Mouse (Mus musculus): Measurements from ENCODE around the gene Ggnbp2. TPM values are rescaled to one million over a fixed set of nuclear protein-coding genes. Genes with fewer than 3 reads are reported as not detected.
A peak's percentile ranks its signal among the peaks of the same experiment; 100 is the strongest.
"Not testable (repeated sequence)": the region's sequence is repeated elsewhere in the genome, so short reads cannot be mapped to it uniquely, and the experiment has no call there.

Ggnbp2 gene
- polyA plus RNA-seq, 1 experiment from 2014 or later: 72.8 TPM

DNA sequence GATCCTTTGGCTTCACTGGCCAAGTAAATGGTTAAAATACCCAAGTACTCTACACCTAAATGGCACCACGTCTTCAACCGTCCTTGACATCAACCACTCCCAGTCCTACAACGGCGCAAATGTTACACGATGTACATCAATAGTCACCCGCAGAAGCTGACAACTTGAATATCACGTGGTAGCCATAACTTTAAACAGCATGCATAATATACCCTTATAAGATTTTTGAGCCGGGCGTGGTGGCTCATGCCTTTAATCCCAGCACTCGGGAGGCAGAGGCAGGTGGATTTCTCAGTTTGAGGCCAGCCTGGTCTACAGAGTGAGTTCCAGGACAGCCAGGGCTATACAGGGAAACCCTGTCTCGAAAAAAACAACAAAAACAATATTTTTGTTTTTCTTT, 41.1 kb downstream of the Ggnbp2 start:
- H3K27me3 ChIP-seq (replicated peaks); H3K9me3 ChIP-seq: not testable (repeated sequence)
- WGBS: 79% methylated on average over 11 of the region's 11 CpGs
- peak overlapping the region; percentile 57 for H3K27ac ChIP-seq
- peaks cover 29% of the 10 kb centered on the region; the same call in 1 of the 2 replicates for H3K36me3 ChIP-seq (replicated peaks)
- H3K4me1 ChIP-seq: peaks cover 17% of the 10 kb centered on the region
- peak overlapping the region; percentile 61 for H3K4me3 ChIP-seq
- peak overlapping the region; percentile 60; the same call in 1 of the 2 replicates for H3K9ac ChIP-seq
- H3K4me2 ChIP-seq: peak overlapping the region; percentile 97
- peak; percentile 15; the same call in 1 of the 2 replicates for ATAC-seq (replicated peaks)

DNA sequence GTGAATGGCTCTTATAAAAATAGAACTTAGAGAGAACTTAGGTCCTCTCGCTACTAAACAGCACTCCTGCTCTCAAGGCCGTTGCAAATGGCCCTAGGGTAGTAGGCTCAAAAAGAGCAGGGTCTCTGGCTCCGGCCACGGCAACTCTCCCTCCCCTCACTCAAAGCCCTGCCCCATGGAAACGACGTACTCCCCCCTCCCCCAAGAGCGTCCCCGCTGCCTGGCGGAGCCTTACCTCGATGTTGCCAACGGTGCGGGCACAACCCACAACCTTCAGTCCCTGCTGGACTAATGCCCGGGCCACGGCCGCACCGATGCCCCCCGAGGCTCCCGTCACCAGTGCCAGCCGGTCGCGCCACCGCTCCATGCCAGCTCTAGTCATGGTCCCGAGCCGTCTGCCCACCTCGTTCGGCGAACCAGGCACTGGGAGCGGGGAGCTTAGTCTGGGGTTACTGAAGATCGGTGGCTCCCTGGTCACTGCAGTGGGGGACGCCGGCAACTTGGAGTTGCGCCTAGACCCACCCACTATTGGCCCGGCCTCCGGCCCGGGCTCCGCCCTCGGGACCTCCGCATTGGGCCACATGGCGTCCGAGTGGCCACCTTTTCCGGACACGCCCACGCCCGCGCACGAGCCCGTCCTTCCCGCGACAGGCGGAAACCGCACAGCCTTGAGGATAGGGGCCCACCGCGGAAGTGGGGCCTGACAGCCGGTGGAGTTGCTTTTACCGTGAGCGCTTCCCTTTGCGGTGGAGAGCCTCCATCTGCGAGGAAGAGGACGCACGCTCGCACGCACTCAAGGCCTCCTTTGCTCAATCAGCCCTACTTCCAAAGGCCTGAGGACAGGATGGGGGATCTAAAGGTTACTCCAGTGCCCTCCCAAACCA, 41.9 kb downstream of the Ggnbp2 start, which contains the start of gene Dhrs11:
Gene Dhrs11, minus strand, starts transcription at position 479 of the 884 bp plus-strand sequence.
- Histone ChIP-seq H3K4me1 (peaks cover 17% of the 10 kb centered on the region), H3K27ac (peak within 1 kb of the TSS; percentile 57), H3K36me3 (replicated peaks) (peaks cover 24% of the 10 kb centered on the region; the same call in 1 of the 2 replicates), H3K9ac (peak within 1 kb of the TSS; percentile 60), H3K27me3 (replicated peaks) (no peaks in the 10 kb centered on the region), H3K4me3 (peak within 1 kb of the TSS; percentile 61), H3K9me3 (no peaks in the 10 kb centered on the region), H3K4me2 (peak within 1 kb of the TSS; percentile 97)
- ATAC-seq (replicated peaks): peak; percentile 90
- under 1% methylated on average over 62 of the region's 62 CpGs for WGBS

DNA sequence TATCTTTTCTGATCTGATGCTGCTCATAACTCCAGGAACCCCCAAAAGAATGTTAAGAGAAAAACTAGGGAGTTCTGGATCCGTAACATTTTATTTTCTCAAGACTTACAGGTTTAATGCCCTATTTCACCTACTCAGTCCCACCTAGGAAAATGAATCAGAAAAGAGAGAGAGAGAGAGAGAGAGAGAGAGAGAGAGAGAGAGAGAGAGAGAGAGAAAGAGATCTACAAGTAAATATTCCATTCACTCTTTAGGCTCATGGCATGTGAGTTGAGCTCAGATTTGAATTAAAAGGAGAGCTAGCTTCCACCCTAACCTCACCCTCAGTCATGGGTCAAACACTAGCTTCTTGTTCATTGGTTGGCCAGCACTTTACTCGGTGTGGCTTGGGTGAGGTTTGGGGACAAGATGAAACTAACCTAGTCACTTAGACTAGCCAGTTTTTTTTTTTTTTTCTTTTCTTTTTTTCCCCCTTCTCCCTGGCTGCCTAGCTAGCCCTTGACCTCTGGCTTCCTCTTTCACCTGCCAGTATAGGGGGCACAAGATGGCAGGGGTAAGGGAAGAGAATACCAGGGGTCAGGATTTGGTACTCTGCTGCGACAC, 42.6 kb downstream of the Ggnbp2 start:
- peak overlapping the region; percentile 97 for H3K4me2 ChIP-seq
- peak overlapping the region; percentile 60; the same call in 1 of the 2 replicates for H3K9ac ChIP-seq
- no peaks in the 10 kb centered on the region for H3K9me3 ChIP-seq
- H3K27ac ChIP-seq: no peak overlapping the region
- no peaks in the 10 kb centered on the region for H3K27me3 ChIP-seq (replicated peaks)
- H3K4me1 ChIP-seq: peaks cover 17% of the 10 kb centered on the region
- peak overlapping the region; percentile 61 for H3K4me3 ChIP-seq
- peaks cover 19% of the 10 kb centered on the region; the same call in 1 of the 2 replicates for H3K36me3 ChIP-seq (replicated peaks)
- WGBS: 56% methylated on average over 3 of the region's 3 CpGs
- ATAC-seq (replicated peaks): peak; percentile 25; the same call in 1 of the 2 replicates

DNA sequence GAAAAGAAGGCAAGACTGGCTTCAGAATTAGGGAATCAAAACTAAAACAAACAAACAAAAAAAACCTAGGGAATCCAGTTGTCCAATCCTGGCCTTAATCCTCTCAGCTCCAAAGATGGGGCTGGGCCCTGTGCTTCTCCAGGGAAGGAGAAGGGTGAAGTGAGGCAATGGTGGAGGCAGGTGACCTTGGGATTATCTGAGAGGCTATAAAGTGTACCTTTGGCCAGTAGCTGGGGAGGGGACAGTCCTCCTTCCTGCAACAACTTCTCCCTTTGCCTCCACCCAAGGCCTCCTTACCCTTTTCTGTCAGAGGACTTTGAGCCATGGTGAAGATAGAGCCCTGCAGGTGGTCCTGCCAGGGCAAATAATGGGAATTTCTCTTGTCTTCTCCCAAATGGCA, 43.1 kb downstream of the Ggnbp2 start:
- Histone ChIP-seq H3K4me1 (peaks cover 17% of the 10 kb centered on the region), H3K4me3 (no peak overlapping the region), H3K9ac (no peak overlapping the region), H3K9me3 (no peaks in the 10 kb centered on the region), H3K27ac (no peak overlapping the region), H3K4me2 (no peak overlapping the region), H3K36me3 (replicated peaks) (peaks cover 14% of the 10 kb centered on the region; the same call in 1 of the 2 replicates), H3K27me3 (replicated peaks) (no peaks in the 10 kb centered on the region)
- ATAC-seq (replicated peaks): no peak

DNA sequence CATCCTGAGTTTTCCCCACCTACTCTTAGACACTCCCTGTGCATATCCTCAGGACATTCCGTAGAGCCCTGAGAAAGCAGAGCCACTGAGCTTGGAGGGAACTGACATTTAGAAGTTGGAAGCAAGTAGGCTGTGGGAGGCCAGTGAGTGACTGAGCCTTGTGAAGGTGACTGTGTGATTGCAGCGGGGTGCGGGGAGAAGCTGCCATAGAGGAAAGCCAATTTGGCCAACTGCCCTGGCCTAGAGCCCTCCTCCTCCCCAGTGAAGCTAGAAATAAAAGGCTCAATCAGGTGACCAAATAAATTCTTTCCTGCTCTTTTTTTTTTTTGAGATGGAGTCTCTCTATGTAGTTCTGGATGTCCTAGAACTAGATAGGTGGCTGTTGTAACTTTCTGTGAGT, 44.4 kb downstream of the Ggnbp2 start:
- Histone ChIP-seq H3K27ac (no peak overlapping the region), H3K4me2 (no peak overlapping the region), H3K9me3 (no peaks in the 10 kb centered on the region), H3K9ac (no peak overlapping the region), H3K4me3 (no peak overlapping the region), H3K36me3 (replicated peaks) (0 out of 2 replicates have a peak, but pooled peaks cover 3% of the 10 kb centered on the region), H3K4me1 (peaks cover 17% of the 10 kb centered on the region), H3K27me3 (replicated peaks) (no peaks in the 10 kb centered on the region)
- no peak for ATAC-seq (replicated peaks)
- 66% methylated on average over 3 of the region's 3 CpGs for WGBS

DNA sequence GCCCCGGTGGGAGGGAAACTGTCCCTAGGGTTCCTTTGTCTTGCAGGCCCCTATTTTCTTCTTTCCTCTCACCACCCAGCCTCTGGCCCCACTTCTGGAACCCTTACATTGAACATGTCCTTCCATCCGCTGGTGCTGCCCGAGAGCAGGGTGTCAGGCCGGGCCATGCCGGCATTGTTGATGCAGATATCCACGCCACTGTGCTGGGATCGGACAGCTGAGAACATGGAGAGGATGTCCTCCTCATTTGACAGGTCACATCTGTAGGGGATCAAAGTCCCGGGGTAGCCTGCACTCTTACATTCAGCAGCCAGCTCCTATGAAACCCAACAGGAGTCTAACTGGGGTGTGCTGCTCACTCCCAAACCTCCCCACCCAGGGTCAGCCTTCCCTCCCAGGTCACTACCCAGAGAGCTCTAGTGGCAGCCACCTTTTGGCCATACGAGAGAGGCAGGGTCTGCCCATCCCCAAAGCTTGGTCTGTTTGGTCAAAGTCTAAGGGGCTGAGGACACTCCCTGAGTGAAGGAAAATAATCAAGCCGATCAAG, 45.3 kb downstream of the Ggnbp2 start:
- H3K36me3 ChIP-seq (replicated peaks): no peaks in the 10 kb centered on the region
- H3K4me2 ChIP-seq: no peak overlapping the region
- H3K4me3 ChIP-seq: no peak overlapping the region
- H3K27ac ChIP-seq: no peak overlapping the region
- peaks cover 17% of the 10 kb centered on the region for H3K4me1 ChIP-seq
- H3K9me3 ChIP-seq: no peaks in the 10 kb centered on the region
- WGBS: 90% methylated on average over 10 of the region's 10 CpGs
- H3K27me3 ChIP-seq (replicated peaks): no peaks in the 10 kb centered on the region
- no peak overlapping the region for H3K9ac ChIP-seq
- no peak for ATAC-seq (replicated peaks)

DNA sequence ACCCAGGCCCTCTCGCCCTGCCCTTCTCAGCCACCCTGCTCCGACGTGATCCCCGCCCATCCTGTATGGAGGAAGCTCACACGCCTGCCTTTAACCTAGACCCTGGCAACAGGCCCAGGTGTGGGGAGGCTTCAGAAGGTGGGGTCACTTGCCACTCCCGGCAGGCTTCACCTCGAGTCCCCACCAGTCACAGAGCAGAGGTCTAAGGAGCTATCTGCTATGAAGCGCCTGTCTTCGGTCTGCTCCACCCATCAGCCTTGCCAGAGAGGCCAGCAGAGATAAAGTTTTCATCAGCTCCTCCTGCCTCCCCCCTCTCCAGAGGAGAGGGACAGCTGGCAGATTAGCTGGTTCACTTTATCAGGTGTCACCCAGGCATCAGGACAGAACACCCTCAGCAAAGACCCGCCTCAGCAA, 47.1 kb downstream of the Ggnbp2 start:
- no peak for ATAC-seq (replicated peaks)
- H3K27me3 ChIP-seq (replicated peaks): no peaks in the 10 kb centered on the region
- H3K36me3 ChIP-seq (replicated peaks): no peaks in the 10 kb centered on the region
- H3K9ac ChIP-seq: no peak overlapping the region
- H3K9me3 ChIP-seq: no peaks in the 10 kb centered on the region
- peaks cover 13% of the 10 kb centered on the region for H3K4me1 ChIP-seq
- H3K4me3 ChIP-seq: no peak overlapping the region
- no peak overlapping the region for H3K4me2 ChIP-seq
- no peak overlapping the region for H3K27ac ChIP-seq
- 72% methylated on average over 10 of the region's 10 CpGs for WGBS

DNA sequence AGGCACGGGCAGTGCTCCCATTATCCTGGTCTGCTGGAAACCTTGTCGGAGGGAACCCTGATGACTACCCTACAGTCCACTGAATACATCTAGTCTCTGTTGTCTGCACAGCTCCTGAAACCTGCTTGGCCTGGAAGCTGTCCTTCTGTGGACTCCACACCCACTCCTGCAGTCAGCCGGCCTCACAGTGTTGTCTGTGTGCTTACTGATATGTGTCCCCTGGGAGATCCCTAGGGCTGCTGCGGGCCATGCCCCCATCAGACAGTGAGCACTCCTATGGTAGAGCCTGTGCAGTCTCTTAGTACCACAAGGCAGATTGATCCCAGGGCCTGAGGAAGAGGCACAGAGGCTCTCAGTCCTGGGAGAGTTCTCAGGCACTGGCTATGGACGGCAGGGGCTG, 48.1 kb downstream of the Ggnbp2 start:
- Histone ChIP-seq H3K4me1 (peaks cover 12% of the 10 kb centered on the region; the same call in 1 of the 2 replicates), H3K4me3 (no peak overlapping the region), H3K36me3 (replicated peaks) (no peaks in the 10 kb centered on the region), H3K4me2 (no peak overlapping the region), H3K9ac (no peak overlapping the region), H3K27me3 (replicated peaks) (no peaks in the 10 kb centered on the region), H3K9me3 (no peaks in the 10 kb centered on the region), H3K27ac (no peak overlapping the region)
- ATAC-seq (replicated peaks): no peak
- 79% methylated on average over 5 of the region's 5 CpGs for WGBS

DNA sequence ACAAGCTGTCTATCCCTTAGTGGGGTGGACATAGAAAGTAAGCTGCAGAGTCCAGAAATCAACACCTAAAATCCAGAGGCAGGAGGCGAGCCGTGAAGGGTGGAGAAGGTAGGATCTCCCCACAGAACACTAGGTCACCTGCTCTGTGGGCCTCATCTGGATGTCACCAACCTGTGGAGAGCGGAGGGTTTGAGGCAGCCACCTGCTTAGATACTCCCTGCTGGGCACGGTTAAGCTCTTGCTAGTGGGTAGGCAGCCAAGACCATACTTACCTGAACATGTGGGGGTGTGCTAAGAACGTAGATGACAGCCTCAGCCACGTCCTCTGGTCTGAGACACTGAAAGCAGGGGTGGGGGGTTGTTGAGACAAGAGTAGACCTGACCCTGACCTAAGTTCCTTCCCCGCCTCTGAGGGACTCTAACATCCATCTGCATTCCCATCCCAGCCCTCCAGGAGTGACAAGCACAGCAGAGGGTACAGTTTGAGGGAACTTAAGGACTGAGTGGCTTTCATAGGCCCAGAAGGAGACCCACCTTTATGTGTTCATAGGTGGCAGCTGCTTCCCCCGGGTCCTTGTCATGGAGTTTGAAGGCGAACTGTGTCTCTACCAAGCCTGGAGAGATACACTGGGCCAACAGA, 49.4 kb downstream of the Ggnbp2 start:
- no peak overlapping the region for H3K27ac ChIP-seq
- H3K9me3 ChIP-seq: no peaks in the 10 kb centered on the region
- H3K4me3 ChIP-seq: no peak overlapping the region
- no peak for ATAC-seq (replicated peaks)
- no peak overlapping the region for H3K4me2 ChIP-seq
- no peaks in the 10 kb centered on the region for H3K27me3 ChIP-seq (replicated peaks)
- peaks cover 9% of the 10 kb centered on the region; the same call in 1 of the 2 replicates for H3K4me1 ChIP-seq
- no peak overlapping the region for H3K9ac ChIP-seq
- H3K36me3 ChIP-seq (replicated peaks): no peaks in the 10 kb centered on the region
- WGBS: 91% methylated on average over 9 of the region's 9 CpGs

DNA sequence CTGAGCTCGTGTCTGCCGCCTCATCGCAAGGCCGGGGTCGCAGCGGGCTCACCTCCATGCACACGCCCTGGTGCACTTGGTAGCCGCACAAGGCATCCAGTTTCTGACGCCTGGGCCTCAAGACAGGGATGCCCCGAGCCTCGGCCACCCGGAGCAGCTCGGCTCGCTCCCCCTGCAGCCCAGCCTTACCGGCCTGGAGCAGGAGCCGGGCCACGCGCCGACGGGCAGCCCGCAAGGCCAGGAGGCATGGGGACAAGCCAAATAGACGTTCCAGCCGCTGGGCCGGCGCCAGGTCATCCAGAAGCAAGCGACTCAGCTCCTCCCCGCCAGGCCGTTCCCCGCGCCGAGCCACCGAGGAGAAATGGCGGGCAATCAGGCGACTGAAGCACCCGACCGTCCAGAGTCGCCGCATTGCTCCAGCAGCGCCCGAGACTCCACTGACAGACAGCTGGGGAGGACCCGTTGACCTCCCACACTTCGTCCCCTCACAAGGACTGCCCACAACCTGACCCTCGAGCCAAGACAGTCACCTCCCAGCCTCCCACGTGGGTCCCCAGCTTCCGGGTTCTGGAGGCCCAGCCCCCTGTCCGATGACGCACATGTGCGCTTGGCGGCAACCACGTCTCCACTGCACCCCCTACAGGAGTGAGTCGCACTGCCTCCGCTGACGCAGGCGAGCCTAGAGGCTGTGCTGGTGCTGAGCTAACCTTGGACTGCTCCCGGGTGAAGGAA, 51.5 kb downstream of the Ggnbp2 start, which contains the start of gene Mrm1:
Gene Mrm1, minus strand, starts transcription at position 555 of the 732 bp plus-strand sequence.
- peaks cover 9% of the 10 kb centered on the region; the same call in 1 of the 2 replicates for H3K4me1 ChIP-seq
- under 1% methylated on average over 53 of the region's 55 CpGs for WGBS
- peak; percentile 79 for ATAC-seq (replicated peaks)
- H3K4me3 ChIP-seq: peak within 1 kb of the TSS; percentile 61
- peak within 1 kb of the TSS; percentile 50 for H3K9ac ChIP-seq
- H3K27me3 ChIP-seq (replicated peaks): no peaks in the 10 kb centered on the region
- H3K36me3 ChIP-seq (replicated peaks): no peaks in the 10 kb centered on the region
- H3K4me2 ChIP-seq: peak within 1 kb of the TSS; percentile 87
- peak within 1 kb of the TSS; percentile 53 for H3K27ac ChIP-seq
- no peaks in the 10 kb centered on the region for H3K9me3 ChIP-seq

Data from midbrain, embryonic 15.5 days (tissue).